Mouse (Mus musculus) right cerebral cortex, postnatal 25 days (tissue): Measurements from ENCODE around the gene 4930402F06Rik.

ENCODE experiments used
- DNase-seq: peaks from one replicate; pipeline ENCODE4 v3.0.0; 2022

Gene 4930402F06Rik

GRCm38 (mm10) chr2:35336388-35337280 is 60.3 kb downstream of the 4930402F06Rik start, which contains the start of gene Stom:
TSS of gene Stom (minus strand) at chr2:35336976.
- DNase-seq, result peak; percentile 94

GRCm38 (mm10) chr2:35335620-35336019 is 61.4 kb downstream of the 4930402F06Rik start:
- DNase-seq, result no peak

- DNase-seq, result no peak
Observed at GRCm38 (mm10) chr2:35333670-35334069, 63.3 kb downstream of the 4930402F06Rik start.

GRCm38 (mm10) chr2:35331205-35331604 is 65.8 kb downstream of the 4930402F06Rik start:
- no peak for DNase-seq

- no peak for DNase-seq
Observed at GRCm38 (mm10) chr2:35329061-35329460, 67.9 kb downstream of the 4930402F06Rik start.

GRCm38 (mm10) chr2:35328064-35328792 is 68.7 kb downstream of the 4930402F06Rik start:
- DNase-seq, result no peak

- no peak for DNase-seq
Observed at GRCm38 (mm10) chr2:35327583-35327982, 69.4 kb downstream of the 4930402F06Rik start.

GRCm38 (mm10) chr2:35326931-35327330 is 70.0 kb downstream of the 4930402F06Rik start:
- DNase-seq, result no peak

GRCm38 (mm10) chr2:35325930-35326329 is 71.0 kb downstream of the 4930402F06Rik start:
- DNase-seq, result no peak
